Mouse (Mus musculus): Measurements from ENCODE around the gene Kat2a.
"Not testable (repeated sequence)": the region's sequence is repeated elsewhere in the genome, so short reads cannot be mapped to it uniquely, and the experiment has no call there.

Gene Kat2a

DNA sequence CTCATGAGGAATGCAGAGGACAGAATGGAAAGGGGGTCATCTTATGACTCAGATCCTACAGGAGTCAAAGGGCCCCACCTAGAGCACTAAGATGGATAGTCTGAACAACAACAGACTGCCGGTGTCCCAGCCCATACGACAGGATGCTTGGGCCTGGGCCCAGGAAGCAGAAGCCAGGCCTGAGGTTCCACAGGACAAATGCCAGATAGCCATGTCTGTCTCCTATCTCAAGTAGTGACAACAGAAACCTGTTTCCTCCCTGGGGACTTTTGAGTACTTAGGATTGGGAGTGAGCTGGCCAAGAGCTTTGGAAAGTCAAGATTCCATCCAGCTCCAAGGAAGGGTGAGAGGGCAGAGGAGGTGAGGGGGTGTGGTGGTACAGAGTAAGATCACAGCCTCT lies 40.3 kb downstream of the Kat2a start:
- no peak for DNase-seq (ENCODE audit: low spot score)

DNA sequence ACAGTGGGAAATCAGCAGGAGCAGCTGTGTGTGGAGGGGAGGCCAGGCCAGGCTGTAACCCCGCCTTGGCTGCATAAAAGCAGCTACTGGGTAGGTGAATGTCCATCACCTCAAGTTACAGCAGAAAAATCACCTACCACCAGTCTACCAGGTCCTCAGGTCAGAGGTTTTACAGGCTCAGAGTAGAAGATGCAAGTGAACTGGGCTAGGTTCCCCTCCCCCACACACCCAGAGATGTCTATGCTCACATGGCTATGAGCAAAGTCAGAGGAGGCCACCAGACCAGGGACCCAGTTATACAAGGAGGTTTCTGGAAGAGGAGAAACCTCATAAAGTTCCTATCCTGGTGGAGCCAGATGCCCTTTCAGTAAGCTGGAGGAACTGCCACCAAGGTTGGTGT lies 41.2 kb downstream of the Kat2a start:
- no peak for DNase-seq (ENCODE audit: low spot score)

DNA sequence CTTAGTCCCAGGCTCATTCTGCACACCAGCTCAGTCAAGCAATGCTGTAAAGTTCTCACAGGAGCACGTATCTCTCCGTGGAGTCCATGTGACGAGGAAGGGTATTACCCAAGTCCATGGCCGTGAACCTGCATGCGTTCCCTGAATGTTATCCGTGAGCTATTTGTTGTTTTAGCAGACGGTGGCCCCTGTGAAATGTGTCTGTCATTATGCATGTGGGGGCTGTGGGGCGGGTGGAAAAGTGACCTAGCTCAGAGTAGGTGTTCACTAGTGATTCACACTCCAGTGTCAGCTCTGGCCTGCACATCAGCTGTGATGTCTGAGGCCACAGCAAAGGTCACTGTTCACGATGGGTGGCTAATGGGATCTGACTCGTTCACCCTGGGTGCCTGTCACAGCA lies 52.5 kb downstream of the Kat2a start:
- no peak for DNase-seq (ENCODE audit: low spot score)

DNA sequence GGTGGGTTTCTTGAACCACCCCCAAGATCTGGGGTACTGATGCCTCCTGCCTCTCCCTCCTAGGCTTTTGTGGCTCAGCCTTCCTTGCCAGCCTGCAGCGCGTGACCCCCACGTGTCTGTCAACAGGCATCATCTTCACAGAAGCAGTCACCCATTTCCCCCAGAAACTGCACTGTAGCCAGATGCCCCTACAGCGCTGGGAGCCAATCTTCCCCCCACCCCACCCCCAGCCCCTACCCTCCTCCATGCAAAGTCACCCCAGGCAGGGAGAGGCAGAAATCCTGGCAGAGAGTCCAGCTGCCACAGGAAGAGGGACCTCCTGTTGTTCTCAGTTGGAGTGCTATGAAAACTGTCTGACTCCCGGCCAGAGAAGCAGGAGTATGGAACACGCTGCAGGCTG lies 55.8 kb downstream of the Kat2a start:
- DNase-seq (ENCODE audit: low spot score), result no peak

DNA sequence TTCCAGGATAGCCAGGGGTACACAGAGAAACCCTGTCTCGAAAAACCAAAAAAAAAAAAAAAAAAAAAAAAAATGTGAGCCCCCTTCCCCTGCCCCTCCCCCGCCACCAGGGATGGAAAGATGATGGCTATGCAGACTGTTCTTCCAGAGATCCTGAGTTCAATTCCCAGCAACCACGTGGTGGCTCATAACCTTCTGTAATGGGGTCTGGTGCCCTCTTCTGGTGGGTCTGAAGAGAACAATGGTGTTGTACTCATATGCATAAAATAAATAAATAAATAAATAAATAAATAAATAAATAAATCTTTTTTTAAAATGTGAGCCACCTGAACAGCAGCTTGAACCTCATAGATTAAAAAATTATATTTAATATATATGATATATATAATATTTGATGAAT lies 56.7 kb downstream of the Kat2a start:
- DNase-seq (ENCODE audit: low spot score), result not testable (repeated sequence)

Measured in c-Kit-positive CD71-positive TER-119-positive erythroid progenitor cells, embryonic 14.5 days (primary cell).